Mouse (Mus musculus) layer of hippocampus, adult 9-11 months (tissue): ENCODE results near the gene Gm527.
A peak's percentile ranks its signal among the peaks of the same experiment; 100 is the strongest.

Source experiments
- DNase-seq: peaks from one replicate; pipeline ENCODE4 v3.0.0; 2022

Gm527 gene

GRCm38 (mm10) chr12:64917578-64918471 lies at the start of gene Gm527:
Gene Gm527, plus strand, starts transcription at chr12:64917906.
- DNase-seq = peak; percentile 96

- DNase-seq = no peak
Measured at GRCm38 (mm10) chr12:64871103-64871502, 46.6 kb upstream of the Gm527 start.

GRCm38 (mm10) chr12:64897060-64897730 lies 20.5 kb upstream of the Gm527 start:
- DNase-seq = no peak

- DNase-seq = peak; percentile 12
Measured at GRCm38 (mm10) chr12:64902506-64902905, 15.2 kb upstream of the Gm527 start.

GRCm38 (mm10) chr12:64903186-64903585 lies 14.5 kb upstream of the Gm527 start:
- no peak for DNase-seq

GRCm38 (mm10) chr12:64912996-64913395 lies 4.7 kb upstream of the Gm527 start:
- no peak for DNase-seq

- DNase-seq = no peak
Measured at GRCm38 (mm10) chr12:64916735-64917134, 971 bp upstream of the Gm527 start.

- DNase-seq = no peak
Measured at GRCm38 (mm10) chr12:64937493-64937892, 19.8 kb downstream of the Gm527 start.

- DNase-seq = no peak
Measured at GRCm38 (mm10) chr12:64964560-64964959, 46.9 kb downstream of the Gm527 start.

GRCm38 (mm10) chr12:64965124-64966026 lies 47.7 kb downstream of the Gm527 start, which contains the start of the genes Klhl28 and Togaram1:
Gene Klhl28, minus strand, starts transcription at chr12:64965534.
Gene Togaram1, plus strand, starts transcription at chr12:64965804.
- DNase-seq = peak; percentile 100

- DNase-seq = peak; percentile 21
Measured at GRCm38 (mm10) chr12:64966101-64966631, 48.5 kb downstream of the Gm527 start.

- no peak for DNase-seq
Measured at GRCm38 (mm10) chr12:64966652-64967435, 49.1 kb downstream of the Gm527 start.

- no peak for DNase-seq
Measured at GRCm38 (mm10) chr12:64967470-64967869, 49.8 kb downstream of the Gm527 start.

GRCm38 (mm10) chr12:64968067-64968466 lies 50.4 kb downstream of the Gm527 start:
- DNase-seq = no peak

- no peak for DNase-seq
Measured at GRCm38 (mm10) chr12:64971399-64971798, 53.7 kb downstream of the Gm527 start.

- no peak for DNase-seq
Measured at GRCm38 (mm10) chr12:64972063-64972462, 54.4 kb downstream of the Gm527 start.
